Mouse (Mus musculus) adrenal gland, adult 18-20 months (tissue): ENCODE results near the gene Kbtbd3. TPM values are rescaled to one million over a fixed set of nuclear protein-coding genes. Genes with fewer than 3 reads are reported as not detected.

Experiments
- microRNA-seq, 2 experiments: library from miRNA; unstranded; fragments of <30 nt; microRNA quantifications; one replicate each; pipeline ENCODE4 v1.2.0; 2021; ENCODE audit warnings: borderline number of aligned reads in 2 of 2
- total RNA-seq, 2 experiments: library from RNA; stranded (reverse); gene quantifications; 1 replicate in 1 of 2; 2 replicates in 1 of 2; pipeline ENCODE4 v1.2.3; 2021

Kbtbd3 gene
- total RNA-seq, 2 experiments from 2014 or later: 2.8 to 3.1 TPM

Small RNAs within 50 kb of the gene (microRNA-seq; reads per million reads assigned to microRNA genes)
- 0 reads per million in 2 experiments for gene Gm22195
- gene Gm23992: 0 reads per million in 2 experiments

Other genes starting within 250 kb of the Kbtbd3 start
- gene Aasdhppt, start 362 bp upstream of the Kbtbd3 start, total RNA-seq: 10 to 100 TPM; 23.9 to 29.0 TPM
- gene Msantd4, start 66.7 kb downstream of the Kbtbd3 start, total RNA-seq: 10 to 100 TPM; 40.9 to 42.2 TPM